Mouse (Mus musculus) CD4-positive helper T cell, adult 2 months (primary cell): ENCODE measurements around the gene Rbm8a.
A peak's percentile ranks its signal among the peaks of the same experiment; 100 is the strongest.

ENCODE experiments used
- DNase-seq: peaks from one replicate; pipeline ENCODE4 v3.0.0-alpha.2; 2012; ENCODE audit warnings: low read depth, missing footprints, low spot score

Rbm8a gene

GRCm38 (mm10) chr3:96669727-96670468 lies 40.2 kb downstream of the Rbm8a start, which contains the start of gene Ankrd35:
Gene Ankrd35, plus strand, starts transcription at chr3:96670131.
- DNase-seq: peak; percentile 93

GRCm38 (mm10) chr3:96671519-96671918 lies 41.8 kb downstream of the Rbm8a start:
- no peak for DNase-seq

GRCm38 (mm10) chr3:96673514-96673913 lies 43.8 kb downstream of the Rbm8a start:
- DNase-seq: no peak

GRCm38 (mm10) chr3:96674442-96674841 lies 44.7 kb downstream of the Rbm8a start:
- no peak for DNase-seq

- DNase-seq: peak; percentile 72
These were observed 45.4 kb downstream of the Rbm8a start for GRCm38 (mm10) chr3:96675171-96675570.

GRCm38 (mm10) chr3:96675690-96676089 lies 46.0 kb downstream of the Rbm8a start:
- DNase-seq: no peak

GRCm38 (mm10) chr3:96678456-96678855 lies 48.7 kb downstream of the Rbm8a start:
- no peak for DNase-seq

GRCm38 (mm10) chr3:96679159-96679674 lies 49.5 kb downstream of the Rbm8a start:
- DNase-seq: no peak

GRCm38 (mm10) chr3:96680269-96680956 lies 50.7 kb downstream of the Rbm8a start:
- no peak for DNase-seq
